Mouse (Mus musculus): Measurements from ENCODE around the gene Fgg.

Fgg gene

DNA sequence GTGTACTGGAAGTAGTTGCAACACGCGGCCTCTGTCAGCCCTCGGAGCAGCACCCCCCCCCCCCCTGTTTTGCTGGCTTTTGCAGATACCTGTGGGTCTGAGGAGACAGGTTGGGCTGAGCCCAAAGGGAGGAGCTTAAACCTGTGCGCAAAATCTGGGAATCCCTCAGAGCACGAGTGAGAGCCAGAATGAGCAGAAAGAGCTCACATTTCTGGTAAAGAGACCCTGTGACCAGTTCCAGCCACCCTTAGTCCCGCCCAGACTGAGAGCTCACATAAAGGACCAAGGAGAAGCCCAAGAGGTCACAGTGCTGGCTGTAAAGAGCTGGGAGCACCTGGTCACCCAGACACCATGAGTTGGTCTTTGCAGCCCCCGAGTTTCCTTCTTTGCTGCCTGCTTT is at the start of gene Fgg:
TSS of gene Fgg (plus strand) at position 168 of the 400 bp plus-strand sequence.
- no peak for DNase-seq (ENCODE audit: low spot score)

DNA sequence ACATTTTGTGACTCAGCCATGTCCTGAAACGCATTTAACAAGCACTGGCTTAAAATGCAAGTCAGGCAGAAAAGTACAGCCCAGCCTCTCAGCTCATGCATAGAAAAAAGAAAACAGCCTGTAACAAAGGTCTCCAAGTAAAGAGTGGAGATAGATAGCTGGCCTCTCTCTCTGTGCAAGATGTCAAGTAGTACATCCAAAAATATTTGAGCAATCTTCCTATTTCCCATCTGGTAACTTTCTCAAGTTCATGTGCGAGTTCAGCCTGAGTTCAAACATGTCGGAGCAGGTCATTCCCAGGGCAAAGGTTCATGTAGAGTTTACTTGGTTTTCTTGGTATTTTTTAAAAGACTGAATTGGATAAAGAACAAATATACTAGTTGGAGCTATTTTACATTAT is 36.5 kb upstream of the Fgg start:
- no peak for DNase-seq (ENCODE audit: low spot score)

DNA sequence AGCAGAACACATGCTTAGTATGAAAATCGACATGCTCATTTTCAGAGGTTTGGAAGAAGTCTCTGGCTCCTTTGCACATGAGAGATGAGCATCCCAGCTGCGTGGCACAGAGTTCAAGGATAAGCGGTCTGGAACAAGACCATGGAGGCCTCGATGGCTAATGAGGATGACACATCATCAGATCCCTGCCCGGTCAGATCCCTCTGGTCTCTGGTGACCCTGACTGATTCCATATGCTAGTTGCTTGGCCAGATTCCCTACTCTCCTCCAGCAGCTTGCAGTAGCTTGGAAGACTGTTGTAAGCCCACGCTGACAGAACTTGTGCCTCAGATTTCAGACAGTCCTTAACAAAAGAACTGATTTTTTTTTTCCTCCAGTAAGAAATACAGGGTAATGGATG is 26.7 kb upstream of the Fgg start:
- no peak for DNase-seq (ENCODE audit: low spot score)

DNA sequence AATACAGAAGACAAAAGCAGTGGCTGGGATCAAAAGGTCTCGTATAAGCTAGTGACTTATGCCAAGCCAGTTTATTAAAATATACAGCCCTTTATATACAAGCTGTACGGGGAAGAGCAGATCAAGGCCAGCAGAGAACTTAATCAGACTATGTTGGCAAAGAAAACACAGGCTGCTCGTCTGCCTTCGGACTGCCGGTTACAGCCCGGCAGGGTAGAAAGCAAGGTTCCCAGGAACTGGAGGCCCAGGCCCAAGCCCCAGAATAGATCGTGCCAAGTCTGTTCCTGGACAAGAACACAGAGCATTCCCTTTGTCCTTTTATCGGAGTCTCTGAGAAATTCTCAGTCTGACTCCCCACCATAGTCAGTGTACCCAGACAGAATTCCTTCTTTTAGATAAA is 25.7 kb upstream of the Fgg start:
- DNase-seq (ENCODE audit: low spot score): no peak

DNA sequence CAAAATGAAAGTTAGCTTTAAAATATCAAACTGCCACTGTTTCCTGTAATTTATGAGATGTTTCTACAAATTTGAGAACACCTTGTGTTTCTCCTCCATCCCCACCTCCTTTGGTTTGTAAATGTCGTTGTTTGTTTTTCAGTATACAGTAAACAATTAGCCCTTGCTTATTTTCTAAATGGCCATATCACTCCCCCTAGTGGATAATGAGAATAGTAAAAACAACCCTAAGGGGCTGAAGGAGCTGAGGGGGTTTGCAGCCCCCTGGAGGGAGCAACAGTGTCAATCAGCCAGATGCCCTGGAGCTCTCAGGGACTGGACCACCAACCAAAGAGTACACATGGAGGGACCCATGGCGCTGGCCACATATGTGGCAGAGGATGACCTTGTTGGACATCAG is 22.7 kb upstream of the Fgg start:
- no peak for DNase-seq (ENCODE audit: low spot score)

DNA sequence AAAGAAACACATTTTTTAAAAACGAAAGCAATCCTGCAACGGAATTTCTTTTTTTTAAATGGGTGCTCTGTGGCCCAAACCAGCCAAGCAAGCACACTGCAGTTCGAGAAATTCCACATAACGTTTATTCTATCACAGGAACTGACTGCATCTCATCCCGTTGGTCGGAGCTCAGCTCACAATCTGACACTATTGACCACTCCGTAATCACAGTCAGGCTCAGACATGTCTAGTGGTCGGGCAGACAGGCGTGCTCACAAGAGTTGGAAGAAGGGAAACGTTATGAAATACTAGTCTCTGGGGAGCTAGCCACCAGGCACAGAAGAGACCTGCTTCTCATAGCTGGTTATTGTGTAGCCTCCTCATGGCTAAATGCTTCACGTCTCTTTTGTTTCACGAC is 15.6 kb upstream of the Fgg start:
- no peak for DNase-seq (ENCODE audit: low spot score)

DNA sequence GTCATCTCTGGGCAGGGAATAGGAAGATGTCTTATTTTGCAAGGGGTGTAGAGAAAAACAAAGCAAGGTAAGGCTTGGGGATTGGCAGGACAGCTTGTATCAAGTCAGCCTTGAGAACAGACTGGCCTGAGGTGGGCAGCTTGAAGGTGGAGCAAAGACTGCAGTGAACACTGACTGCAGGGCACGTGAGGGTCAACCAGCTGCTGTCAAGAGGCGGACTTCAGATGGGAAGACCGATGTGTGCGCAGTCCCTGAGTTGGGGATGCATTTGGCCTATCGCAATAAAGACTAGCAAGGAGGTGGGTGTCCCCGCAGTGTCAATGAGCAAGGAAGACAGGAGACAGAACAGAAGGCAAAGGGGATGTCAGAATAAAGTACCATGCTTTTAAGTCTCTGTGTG is 14.6 kb upstream of the Fgg start:
- no peak for DNase-seq (ENCODE audit: low spot score)

DNA sequence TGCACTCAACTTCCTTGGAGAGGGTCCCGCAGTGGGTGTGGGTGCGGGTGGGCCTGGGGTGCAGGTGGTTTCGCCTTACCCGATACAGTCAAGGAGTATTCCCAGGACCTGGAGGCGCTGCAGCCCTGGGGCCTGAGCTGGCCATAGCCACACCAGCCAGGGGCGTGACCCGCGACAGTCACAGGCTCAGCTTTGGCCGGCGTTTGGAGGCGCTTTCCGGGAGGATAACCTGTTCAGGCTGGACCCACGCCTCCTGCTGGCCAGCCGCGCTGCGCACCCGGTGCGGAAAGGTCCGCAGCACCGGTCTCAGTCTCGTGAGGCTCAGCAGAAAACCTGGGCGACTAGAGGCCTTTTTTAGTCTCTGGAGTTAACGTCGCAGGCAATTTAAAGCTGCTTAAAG is 12.2 kb upstream of the Fgg start:
- DNase-seq (ENCODE audit: low spot score): no peak

DNA sequence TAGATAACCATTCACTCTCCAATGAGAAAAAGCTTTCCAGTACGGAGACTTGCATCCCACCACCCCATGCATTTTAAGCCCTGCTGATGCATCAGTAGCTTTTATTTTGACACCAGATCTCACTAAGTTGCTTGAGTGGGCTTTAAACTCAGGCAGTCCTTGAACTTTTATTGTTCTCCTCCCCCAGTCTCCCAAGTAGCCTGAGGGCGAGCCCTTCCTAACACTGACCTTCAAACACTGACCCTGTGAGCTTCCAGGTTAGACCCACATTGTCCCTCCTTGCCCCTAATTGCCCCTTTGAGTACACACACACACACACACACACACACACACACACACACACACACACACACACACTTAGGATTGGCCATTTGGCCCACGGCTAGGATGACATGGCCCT is 10.9 kb upstream of the Fgg start:
- no peak for DNase-seq (ENCODE audit: low spot score)

DNA sequence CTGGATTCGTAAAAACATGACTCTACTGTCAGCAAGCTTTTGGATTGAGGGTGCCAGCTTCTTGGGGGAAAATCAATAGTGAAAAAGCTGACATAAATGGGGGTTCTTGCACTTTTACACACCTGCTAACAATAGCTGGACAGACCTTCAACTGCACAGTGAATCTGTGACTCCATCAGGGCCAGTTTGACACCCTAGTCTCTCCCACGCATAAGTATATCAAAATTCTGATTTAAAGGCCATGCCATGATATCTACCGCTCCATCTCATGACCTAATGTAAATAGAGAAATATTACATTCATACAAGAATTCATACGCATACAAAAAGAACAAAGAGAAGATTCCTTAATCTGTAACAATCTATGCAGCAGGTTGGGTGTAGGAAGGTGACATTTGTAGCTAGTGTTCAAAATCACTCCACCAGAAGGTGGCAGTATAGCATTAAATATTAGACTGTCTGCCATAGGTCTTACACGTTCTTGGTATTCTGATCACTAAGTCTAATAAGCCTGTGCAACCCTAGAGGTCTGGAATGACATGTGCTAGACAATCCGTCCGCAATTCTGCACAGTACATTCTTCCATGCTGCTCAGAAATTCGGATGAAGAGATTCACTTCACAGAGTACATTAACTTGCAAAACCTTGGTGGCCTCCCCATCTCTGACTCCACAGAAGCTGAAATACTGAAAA is 8.6 kb upstream of the Fgg start:
- peak; percentile 37 for DNase-seq (ENCODE audit: low spot score)

DNA sequence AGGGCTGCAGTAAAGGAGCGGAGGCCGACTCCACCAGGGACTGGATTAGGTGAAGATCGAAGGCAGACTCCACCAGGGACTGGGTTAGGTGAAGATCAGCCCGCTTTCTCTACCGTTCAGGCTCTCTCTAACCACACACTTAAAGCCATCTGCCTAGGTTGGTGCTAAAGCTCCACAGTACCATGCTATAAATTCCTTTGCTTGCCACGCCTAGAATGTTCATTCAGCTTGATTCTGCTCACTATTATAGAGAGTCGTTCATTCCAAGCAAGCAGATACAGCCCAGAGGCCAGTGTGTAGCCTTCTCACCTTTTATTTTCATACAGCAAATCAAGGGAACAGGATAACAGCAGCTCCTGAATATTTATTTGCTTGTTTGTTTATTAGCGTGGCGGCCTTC is 7.5 kb upstream of the Fgg start:
- no peak for DNase-seq (ENCODE audit: low spot score)

DNA sequence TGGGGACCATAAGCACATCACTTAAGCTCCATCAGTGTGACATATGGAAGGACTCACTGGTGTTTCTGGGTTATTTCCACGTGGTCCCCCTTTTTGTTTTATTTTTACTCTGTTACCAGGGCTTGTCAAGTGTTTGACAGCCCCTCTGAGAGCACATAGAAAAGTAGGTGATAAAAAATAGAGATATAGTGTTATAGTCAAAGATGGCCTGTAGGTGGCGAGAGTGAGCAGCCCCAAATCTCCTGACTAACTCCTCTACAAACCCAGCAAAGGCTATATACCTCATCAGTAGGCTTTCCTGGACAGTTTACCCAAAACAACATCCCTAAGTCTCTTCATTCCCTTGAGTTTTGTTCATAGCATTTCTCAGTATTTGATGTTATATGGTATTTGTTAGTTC is 5.3 kb upstream of the Fgg start:
- peak; percentile 18 for DNase-seq (ENCODE audit: low spot score)

DNA sequence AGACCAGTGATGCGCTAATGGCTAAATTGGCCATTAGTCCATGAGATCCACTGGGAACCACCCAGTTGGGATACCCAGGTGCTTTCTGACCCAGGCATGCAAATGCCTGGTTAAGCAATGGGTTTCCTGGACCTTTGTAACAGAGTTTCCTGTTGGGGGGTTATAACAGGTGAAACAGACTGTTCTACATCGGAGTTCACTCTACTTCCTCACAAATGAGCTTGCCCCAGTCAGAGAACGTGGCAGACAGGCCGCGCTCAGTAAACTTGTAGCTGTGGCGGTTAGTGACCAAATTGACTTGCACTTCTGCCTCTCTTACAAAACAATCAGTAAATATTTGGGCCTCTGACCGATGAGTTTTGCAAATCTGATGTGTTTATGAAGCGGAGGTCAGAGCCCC is 4.5 kb upstream of the Fgg start:
- DNase-seq (ENCODE audit: low spot score): no peak

DNA sequence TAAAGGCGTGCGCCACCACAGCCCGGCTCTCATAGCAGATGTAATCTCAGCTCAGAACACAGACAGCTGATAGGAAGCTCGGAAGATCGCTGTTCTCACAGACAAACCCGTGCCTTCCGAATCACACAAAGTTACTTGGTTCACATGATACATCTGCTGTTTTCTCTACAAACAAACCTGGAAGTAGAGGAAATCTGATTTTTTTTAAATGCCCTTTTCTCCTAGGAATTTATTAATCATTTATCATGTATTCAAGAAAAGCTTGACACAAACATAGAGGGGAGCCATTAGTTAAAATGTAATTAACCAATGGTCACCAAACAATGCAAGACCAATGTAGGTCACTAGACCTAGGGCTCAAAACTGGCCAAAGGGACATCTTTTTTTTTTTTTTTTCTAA is 2.7 kb upstream of the Fgg start:
- no peak for DNase-seq (ENCODE audit: low spot score)

DNA sequence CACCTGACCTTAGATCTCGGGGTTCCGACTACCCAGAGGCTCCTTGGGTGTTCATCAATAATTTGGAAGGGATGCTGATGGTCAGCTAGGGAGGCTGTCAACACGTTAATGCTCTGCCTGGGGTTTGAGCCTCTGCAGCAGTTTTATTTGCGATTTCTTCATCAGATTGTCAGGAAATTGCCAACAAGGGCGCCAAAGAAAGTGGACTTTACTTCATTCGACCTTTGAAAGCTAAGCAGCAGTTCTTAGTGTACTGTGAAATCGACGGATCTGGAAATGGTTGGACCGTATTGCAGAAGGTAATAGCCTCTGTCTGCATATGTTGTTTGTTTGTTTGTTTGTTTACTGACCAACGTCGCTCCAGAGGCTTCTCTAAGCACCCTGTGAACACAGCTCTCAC is 2.8 kb downstream of the Fgg start:
- DNase-seq (ENCODE audit: low spot score): no peak

DNA sequence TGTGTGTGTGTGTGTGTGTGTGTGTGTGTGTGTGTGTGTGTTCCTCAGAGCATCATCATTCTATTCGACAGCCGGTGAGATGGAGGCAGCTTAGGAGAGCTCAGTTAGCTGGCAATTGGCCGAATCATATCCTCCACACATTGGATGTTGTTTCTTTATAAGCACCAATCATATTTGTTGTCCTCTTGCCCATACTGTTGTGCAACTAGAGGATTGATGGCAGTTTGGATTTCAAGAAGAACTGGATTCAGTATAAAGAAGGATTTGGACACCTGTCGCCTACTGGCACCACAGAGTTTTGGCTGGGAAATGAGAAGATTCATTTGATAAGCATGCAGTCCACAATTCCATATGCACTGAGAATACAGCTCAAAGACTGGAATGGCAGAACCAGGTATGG is 3.6 kb downstream of the Fgg start:
- DNase-seq (ENCODE audit: low spot score): no peak

DNA sequence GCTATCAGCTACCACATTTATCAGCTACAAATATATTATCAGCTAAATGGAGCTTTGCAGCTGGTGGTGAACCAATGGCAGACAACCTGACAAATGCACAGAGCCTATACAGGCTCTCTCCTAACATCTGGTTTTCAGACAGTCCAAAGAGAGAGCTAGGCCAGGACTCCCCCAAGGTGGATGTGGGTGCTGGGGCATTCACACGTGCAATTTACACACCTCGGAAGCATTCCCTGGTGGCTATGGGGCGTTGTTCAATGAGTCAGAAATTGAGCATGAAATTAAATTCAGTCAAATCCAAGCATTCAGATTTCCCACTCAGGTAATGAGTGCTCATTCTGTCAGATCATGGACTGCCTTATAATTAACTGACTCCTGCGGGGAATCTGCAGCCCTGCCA is 4.0 kb downstream of the Fgg start:
- DNase-seq (ENCODE audit: low spot score): no peak

DNA sequence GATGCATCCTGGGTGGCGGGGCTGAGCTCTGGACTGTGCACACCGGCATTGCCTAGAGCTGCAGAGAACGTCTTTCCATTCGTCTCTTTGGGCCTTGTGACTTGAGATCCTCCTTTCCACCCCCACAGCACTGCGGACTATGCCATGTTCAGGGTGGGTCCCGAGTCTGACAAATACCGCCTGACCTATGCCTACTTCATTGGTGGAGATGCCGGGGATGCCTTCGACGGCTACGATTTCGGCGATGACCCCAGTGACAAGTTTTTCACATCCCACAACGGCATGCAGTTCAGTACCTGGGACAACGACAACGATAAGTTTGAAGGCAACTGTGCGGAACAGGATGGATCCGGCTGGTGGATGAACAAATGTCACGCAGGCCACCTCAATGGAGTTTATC is 5.1 kb downstream of the Fgg start:
- no peak for DNase-seq (ENCODE audit: low spot score)

DNA sequence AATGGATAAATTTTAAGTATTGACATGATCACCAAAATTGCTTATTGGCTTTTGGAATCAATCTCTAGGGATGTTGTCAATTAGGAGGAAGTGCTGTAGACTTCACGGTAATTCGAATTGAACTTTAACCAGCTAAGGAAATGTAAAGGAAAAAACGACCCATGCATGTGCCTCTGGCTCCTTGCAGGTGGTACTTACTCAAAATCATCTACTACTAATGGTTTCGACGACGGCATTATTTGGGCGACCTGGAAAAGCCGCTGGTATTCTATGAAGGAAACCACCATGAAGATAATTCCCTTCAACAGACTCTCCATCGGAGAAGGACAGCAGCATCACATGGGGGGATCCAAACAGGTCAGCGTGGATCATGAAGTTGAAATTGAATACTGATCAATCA is 6.4 kb downstream of the Fgg start:
- DNase-seq (ENCODE audit: low spot score): no peak

DNA sequence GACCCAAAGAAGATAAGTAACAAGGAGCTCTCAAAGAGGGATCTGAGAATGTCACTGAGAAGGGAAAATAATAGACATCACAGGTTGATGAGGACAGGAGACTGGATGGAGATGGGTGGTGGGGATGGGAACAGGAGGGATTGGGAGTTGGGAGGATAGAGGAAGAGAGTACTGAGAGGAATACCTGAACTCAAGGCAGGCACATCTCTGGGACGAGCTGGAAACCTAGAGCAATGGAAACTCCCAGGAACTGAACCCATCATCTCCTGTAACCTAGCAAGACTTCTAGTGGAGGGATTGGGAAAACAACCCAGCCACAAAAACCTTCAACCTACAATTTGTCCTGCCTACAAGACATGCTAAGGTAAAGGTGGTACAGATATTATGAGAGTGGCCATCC is 8.7 kb downstream of the Fgg start:
- DNase-seq (ENCODE audit: low spot score): no peak

DNA sequence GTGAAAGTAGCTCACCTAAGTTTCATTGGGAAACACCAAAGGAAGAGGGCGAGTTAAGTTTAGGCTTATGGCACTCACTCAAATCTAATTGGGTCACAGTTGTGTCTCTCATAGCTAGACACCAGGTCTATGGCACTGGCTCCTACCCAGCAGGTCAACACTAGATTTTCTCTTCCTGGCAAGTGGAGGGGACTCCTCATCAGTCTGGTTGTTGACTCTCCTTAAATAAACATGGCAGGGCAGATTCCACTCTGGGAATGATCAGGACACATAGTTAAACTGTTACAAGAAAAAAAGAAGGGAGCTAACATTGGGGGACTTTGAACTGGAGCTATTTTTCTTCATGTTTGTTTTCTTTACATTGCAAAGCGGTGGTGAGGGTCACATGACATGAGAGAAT is 12.9 kb downstream of the Fgg start:
- no peak for DNase-seq (ENCODE audit: low spot score)

DNA sequence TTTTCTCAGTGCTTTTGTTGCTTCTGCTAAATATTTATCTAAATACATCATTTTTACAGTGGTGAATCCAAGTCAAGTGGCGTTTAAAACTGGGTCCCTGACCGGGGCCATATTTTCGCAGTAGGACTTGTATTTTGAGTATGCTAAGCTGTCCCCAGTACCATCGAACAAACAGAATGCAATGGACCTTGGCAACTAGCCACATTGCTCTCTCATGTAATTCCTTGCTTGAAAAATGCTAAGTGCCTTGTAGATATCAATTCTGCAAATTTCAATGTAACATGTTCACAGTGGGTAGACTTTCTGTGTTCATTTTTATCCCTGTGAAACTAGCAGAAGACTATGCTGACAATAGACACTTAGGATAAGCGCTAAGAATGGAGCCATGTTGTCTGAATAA is 13.7 kb downstream of the Fgg start:
- no peak for DNase-seq (ENCODE audit: low spot score)

DNA sequence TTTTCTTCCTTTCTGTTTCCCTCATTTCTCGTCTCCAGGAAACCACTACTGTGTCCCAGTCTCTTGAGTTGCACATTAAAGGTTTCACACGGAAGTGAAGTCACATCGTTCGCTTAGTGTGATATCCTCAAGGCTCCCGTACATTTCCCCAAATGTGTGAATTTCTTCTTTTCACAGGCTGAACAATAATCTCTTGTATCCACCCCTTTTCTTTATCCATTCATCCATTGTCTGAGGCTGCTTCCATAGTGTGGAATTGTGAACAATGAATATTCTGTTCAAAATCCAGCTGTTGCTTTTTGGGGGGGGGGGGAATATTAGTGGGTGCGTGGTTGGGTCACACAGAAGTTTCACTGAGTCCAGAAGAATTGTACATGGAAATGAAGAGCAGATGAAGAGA is 17.5 kb downstream of the Fgg start:
- no peak for DNase-seq (ENCODE audit: low spot score)

DNA sequence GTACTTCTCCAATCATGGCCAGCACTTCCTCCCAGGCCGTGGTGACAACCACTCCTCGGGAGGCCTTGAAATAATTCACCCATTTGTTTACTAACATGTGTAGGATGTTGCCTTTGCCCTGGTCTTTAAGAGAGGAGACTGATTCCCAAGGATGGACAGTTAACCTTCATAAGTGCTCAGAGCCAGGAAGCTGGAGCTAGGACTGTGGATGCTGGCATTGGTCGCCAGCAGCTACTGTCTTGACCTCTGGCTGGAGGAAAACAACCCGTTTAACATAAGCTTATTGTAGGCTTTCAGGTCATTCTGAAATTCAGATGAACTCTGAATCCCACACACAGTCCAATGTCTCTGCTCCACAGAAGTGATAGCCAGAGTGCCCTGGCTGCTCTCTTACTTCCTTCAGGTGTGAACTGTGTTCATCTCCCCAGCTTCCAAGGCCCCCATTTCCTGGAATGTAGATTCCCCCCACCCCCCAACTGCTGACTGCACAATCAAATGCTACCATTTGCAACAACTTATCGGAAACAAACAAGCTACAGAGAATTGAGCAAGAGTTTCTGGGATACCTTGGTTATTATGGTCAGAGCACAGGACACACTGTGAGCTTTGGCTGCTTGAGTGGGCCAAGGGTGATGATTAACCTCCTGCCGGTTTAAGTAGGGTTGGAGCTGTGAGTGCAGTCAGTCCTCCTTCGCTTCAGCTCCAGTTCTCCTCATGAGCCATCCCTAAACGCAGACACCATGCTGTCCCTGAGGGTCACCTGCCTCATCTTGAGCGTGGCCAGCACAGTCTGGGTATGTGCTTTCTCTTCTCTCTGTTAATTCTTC is 18.2 kb downstream of the Fgg start, which contains the start of gene Fga:
TSS of gene Fga (plus strand) at position 602 of the 827 bp plus-strand sequence.
- no peak for DNase-seq (ENCODE audit: low spot score)
